Mouse (Mus musculus) stomach, postnatal 0 days (tissue): ENCODE measurements around the gene Drg1.
"Not testable (repeated sequence)": the region's sequence is repeated elsewhere in the genome, so short reads cannot be mapped to it uniquely, and the experiment has no call there.

Source experiments
- CTCF ChIP-seq: IDR thresholded peaks from 2 replicates; pipeline ENCODE4 v1.5.1; 2016; ENCODE audit warnings: antibody characterized with exemption, low read depth, mild to moderate bottlenecking, moderate library complexity
- EP300 ChIP-seq: optimal IDR thresholded peaks from 2 replicates; pipeline ENCODE3; 2016; ENCODE audit warnings: antibody characterized with exemption

DNA sequence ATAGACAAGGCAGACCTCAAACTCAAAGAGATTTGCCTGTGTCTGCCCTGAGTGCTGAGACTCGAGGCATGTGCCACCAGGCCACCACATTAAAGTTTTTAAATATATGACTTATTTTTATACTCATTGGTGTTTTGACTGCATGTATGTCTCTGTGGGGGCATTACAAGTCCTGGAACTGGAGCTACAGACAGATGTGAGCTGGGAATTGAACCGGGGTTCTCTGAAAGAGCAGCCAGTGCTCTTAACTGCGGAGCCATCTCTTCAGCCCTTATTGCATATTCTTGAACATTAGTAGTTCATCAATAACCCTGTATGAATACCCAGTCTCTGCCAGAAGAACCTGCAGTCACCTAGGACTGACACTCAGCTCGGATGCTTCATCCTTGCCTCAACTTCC lies 107.4 kb downstream of the Drg1 start:
- TF ChIP-seq EP300, CTCF: not testable (repeated sequence)
